Mouse (Mus musculus) T-helper 17 cell (primary cell): ENCODE results near the gene Kif12.

Experiments used
- in situ Hi-C, 2 experiments: fragments of 300-600 bp; cut with MboI, MseI; formaldehyde crosslinking; loops; 1 replicate in 1 of 2; 2 replicates in 1 of 2; pipeline ENCODE4 v1.15.1; 2025; ENCODE audit warnings: high pct_unique_total_duplicates in 2 of 2

Gene Kif12

DNA sequence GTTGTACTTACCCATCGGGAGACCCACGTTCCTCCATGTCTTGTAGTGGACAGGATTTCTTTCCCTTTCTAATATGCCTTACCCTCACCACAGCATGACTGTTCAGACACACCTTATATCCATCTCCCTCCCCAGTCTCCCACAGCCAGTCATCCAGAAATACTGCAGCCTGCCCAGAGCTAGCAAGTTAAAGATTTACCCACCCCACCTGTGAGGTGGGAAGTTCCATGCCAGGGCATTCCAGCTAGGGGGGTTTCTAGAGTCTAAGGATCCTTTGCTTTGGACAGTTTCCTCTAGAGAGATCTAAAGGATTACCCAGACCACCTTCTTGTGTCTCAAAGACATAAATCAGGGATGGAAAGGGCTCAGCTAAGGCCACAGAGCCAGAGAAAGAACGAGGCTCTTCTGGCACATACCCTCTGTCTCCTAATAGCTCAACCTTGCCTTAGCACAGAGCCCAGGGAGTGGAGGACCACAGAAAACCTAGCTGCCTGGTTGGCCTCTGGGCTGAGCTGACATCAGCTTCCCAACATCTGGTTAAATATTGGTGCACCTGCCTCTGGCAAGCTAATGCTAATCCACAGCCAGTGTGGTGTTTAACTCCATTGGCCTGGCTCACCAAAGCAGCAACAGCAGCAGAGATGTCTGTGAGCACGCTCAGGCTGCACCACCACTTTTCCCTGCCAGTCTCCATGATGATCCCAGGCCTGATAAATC is at the start of gene Kif12:
Kif12 (minus strand) TSS at position 163 of the 717 bp plus-strand sequence.
- in situ Hi-C loops: no loop called here

DNA sequence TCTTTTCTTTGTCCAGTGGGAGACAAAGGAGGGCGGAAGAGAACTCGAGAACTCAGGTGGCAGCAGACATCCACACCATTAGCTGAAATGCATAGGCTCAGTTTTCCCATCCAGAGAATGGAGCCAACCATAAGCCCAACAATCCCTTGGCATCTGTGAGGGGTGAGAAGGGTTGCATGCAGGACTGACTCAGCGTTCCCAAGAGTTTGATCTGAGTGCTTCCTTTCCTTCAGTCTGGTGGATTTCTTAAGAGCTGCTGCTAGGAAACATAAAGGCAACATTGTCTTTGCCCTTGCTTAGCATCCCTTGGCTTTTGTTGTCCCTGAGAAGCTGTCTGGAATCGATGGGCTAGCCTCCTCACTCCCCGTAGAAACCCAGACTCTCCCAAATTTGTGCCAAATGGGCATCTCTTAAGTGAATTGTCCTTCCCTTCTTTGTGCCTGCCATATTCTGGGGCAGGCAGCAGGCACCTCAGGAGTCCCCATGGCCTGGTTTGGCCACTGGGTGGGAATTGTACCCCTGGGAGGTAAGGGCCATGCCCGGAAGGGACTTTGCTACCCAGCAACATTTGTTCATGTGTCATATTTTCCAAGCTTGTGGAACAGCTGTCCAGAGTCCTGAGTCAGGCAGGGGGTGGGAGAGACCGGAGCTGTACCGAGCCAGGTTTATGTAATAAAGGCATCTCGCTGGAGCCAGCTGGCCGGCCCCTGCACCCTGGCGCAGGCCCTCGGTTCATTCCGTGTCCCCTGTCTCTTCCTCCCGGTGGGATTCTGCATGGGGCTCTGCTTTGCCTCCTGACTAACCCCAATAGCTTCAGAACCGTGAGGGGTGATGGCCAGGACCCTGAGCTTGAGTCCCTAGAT is 49.4 kb upstream of the Kif12 start:
- in situ Hi-C loops: no loop called here

DNA sequence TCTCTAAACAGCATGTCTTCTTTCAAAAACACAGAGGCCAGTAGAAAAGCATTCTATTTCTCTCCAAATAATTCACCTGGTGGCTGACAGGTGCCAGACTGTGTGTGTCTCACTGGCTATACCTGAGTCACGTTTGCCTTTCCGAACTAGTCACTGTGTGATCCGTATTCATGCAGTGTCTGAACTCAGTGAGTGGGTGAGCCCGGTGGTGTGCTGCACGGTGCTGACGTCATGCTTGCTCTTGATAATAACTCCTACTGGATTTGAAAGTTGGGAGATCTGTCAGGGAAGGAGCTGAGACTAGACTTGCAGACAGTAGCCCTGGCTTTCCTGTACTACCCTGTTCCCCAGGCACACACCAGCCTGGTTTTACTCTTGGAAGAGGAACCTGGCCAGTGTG is 47.7 kb upstream of the Kif12 start:
- in situ Hi-C loops: loop anchor here (5.0 kb wide), 2 partner anchors 88 to 93 kb away; no protein-coding TSS in a partner anchor

DNA sequence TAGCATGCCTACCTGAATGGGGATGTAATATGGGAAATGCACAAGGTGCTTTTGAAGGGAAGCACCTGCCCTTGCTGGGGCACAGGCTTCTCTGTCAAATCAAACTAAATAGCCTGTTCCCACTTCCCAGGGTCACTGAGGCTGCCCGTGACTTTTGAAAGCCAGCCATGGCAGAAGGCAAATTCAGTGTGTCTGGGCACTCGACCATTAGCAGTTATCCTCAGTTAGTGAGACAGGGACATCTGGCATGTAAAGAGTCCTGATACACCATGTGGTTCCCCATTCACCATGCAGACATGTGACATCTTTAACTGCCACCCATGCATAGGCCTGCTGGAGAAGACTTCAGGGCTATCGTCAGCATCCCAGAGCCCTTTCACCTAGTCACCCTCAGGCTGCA is 47.1 kb upstream of the Kif12 start:
- in situ Hi-C loops: loop anchor here (5.0 kb wide), 2 partner anchors 88 to 93 kb away; no protein-coding TSS in a partner anchor

DNA sequence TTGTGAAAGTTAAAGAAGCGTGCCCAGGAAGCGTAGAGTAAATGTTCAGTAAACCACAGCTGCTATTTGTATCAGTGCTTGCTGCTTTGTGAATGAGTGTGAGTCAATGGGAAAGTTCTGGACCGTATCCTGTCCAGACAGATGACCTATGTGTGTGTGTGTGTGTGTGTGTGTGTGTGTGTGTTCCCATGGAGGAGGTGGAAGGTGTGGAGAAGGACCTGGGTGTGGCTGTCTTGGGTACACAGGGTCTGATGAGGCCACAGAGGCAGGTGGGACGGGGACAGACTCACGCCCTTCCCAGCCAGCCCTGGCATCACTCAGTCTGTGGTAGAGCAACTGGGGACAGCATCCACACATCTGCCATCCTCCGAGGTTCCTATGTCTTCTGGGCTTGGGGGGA is 45.6 kb upstream of the Kif12 start:
- in situ Hi-C loops: loop anchor here (5.0 kb wide), 2 partner anchors 90 to 95 kb away; no protein-coding TSS in a partner anchor

DNA sequence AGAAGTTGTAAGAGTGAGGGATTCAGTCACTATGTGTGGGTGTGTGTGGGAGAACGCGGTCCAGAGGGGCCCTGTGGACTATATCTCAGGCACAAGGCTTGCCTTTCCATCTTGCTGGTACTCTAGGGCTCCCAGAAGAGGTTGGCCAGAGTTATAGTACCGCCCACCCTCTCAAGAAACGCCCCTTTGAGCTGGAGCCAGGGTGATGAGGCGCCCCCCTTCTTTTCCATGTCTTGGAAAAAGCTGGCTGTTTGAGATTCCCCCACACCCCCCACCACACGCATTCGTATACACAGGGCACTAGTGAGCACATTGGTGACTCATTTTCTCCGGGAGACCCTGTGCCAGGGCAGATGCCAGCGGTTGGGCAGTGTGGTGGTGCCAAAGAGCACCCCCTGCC is 44.6 kb upstream of the Kif12 start:
- in situ Hi-C loops: loop anchor here (5.0 kb wide), 2 partner anchors 91 to 96 kb away; no protein-coding TSS in a partner anchor

DNA sequence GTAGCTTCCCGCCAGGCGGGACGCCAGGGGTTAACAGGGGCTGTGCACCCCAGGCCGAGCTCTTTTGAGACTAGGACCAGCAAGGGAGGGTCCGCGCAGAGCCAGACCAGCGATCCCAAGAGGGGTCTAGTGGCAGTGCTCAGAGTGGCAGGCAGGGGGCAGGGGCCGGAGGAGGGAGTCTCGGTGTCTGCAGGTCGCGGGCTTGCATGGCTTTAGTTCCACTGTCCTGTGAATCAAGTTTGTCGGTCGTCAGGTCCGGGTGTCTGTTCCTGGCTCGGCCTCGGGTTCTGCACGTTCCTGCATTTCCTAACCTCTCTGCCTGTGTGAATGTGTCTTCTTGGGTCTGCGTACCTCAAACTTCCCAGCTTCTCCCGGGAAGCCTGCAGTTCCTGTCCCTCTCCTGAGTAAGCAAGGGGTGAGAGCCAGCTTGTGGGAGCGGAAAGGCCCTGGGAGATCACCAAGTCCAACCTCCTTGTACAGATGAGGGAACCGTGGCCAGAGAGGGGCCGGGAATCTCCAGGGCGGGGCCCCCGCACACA is 44.1 kb upstream of the Kif12 start:
- in situ Hi-C loops: loop anchor here (5.0 kb wide), 2 partner anchors 91 to 96 kb away; no protein-coding TSS in a partner anchor

DNA sequence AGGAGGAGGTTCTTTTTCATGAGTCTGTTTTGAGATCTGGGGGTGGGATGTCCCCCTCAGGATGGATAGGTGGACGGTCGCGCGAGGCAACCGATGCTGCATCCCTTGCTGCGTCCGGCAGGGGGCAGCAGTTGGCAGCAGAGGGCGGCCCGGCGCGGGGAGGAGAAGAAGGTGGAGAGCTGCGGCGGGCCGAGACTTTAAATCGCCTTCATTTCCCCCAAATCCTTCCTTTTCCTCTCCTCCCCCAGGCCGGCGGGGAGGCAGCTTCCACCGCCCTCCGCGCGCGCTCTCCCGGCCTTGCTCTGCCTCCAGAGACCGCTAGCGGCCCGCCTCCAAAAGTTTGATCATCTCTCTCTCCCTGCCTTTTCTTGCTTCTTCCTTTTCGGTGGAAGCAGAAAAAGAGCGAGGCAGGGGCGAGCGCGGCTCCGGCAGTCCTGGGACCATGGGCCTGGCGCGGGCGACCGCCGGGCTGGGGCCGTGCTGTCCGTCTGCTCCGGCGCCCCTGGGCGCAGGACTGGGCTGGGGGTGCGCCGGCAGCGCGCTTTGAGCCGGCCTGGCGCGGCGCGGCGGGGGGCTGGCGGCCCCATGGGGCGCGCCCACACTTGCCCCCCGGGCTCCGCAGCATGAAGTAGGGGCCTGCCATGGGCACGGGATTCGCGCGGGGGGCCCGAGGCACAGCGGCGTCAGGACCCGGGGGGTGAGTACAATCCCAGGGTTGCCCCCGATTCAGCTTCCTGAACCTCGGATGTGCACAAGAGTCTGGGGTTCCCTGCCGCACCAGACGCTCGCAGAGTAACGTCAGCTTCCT is 43.5 kb upstream of the Kif12 start:
- in situ Hi-C loops: loop anchor here (5.0 kb wide), 2 partner anchors 92 to 97 kb away; no protein-coding TSS in a partner anchor

DNA sequence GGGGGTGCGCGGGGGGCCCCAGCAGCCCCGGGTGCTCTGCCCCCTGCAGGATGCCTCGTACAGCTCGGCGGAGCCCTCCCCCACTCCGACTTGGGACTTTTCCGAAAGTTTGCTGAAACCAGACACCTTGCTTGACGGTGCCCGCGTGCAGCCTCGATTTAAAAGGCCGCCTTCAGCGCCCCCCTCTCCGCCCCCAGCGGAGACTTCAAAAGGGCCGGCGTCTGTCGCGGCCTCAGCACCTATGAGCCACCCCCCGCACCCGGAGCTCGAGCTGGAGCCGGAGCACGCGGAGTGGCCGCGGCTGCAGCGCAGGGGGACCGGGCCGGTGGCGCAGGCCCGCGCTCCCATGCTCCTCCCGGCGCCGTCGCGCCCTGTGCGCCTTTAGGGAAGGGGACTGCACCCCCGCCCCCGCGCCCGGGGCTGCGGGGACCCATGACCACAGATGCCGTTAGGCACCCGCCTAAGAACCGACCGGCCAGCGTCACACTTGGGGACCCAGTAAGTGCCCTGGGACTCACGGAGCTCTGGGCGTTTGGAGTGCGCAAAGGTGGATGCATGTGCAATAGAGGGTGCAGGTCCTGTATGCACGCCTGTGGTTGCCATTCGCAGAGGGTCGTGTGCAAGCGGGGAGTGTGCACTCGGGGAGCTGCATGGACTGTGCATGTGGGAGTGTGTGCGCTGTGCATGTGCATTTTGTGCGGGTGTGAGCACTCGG is 42.1 kb upstream of the Kif12 start, which contains the start of gene Col27a1:
Col27a1 (plus strand) TSS at position 98 of the 715 bp plus-strand sequence.
- in situ Hi-C loops: no loop called here

DNA sequence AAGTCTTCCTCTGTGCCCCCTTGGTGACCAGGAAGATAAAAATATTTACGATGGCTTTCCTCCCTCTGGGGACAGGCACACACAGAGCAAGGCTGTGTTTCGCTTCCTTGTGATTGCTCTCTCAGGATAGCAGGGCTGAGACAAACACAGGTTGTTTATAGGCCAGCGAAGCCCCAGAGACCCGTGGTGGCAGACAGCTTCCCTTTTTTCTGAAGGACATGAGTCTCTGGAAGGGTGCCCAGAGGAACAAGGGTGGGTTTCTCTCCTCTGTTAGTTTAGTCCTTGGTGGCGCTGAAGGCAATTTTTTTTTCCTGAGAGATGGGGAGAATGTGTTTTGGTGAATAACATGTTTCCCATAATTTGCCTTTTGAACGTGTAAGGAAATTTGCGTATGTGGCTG is 33.7 kb upstream of the Kif12 start:
- in situ Hi-C loops: no loop called here

DNA sequence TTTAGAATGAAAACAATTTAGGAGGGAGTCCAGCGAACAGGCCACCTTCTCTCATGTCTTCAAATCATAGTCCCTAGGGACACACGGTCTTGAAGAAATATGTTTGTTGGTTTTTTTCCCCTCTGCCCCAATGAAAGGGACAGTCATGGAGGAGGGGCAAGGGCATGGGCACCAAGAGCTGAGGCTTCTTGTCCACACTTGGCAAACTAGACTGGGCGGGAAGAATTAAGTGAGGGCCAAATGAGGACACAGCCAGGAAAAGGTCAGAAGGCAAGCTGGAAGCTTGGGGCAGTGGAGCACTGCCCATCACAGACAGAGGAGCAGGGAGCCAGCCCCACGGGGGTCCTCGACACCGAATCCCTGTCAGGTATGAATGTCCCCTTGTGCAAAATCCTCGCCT is 31.9 kb upstream of the Kif12 start:
- in situ Hi-C loops: no loop called here

DNA sequence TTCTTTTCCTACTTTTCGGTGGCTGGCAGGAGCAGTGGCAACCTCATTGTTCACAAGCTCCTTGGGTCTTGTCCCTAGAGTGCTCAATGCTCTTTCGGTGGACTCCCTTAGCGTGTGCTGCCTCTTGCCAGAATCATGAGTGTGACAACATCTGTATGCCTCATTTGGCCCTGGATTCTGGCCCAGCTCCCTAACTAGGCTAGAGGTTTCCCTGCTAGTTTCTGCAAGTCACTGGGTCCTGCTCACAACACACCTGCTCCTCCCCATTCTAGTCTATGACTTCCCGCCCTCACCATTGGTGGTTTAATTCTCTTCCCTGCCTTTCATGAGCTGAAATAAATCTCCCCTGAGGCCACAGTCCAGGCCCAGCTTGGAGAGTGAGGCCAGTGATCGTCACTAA is 27.4 kb upstream of the Kif12 start:
- in situ Hi-C loops: no loop called here

DNA sequence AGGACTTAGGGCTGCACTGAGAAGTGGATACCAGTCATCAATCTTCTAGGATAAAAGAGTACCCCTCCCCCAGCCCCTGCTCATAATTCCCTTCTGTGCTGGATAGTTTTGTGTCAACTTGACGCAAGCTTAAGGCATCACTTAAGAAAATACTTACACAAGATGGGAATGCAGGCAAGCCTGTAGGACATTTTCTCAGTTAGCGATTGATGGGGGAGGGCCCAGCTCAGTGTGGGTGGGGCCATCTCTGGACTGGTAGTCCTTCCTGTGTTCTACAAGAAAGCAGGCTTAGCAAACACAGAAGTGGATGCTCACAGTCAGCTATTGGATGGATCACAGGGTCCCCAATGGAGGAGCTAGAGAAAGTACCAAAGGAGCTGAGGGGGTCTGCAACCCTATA is 22.4 kb upstream of the Kif12 start:
- in situ Hi-C loops: no loop called here

DNA sequence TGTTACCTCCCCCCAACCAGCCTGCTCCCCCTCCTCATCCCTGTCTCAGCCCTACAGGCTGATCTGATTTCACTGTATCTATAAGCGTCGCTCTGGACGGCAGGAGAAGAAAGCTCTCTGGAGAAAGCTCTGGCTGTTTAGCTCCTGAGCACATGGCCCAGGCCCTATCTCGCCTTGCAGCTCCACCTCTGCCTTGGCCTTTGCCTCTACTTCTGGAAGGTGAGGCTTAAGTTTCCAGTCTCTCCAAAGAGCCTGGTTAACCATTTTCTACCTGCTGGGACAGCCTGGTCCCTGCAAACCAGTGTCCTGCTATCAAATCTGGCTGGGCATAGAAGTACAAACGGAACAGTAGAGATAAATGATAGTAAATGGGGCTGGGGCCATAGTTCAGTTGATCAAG is 19.7 kb upstream of the Kif12 start:
- in situ Hi-C loops: no loop called here

DNA sequence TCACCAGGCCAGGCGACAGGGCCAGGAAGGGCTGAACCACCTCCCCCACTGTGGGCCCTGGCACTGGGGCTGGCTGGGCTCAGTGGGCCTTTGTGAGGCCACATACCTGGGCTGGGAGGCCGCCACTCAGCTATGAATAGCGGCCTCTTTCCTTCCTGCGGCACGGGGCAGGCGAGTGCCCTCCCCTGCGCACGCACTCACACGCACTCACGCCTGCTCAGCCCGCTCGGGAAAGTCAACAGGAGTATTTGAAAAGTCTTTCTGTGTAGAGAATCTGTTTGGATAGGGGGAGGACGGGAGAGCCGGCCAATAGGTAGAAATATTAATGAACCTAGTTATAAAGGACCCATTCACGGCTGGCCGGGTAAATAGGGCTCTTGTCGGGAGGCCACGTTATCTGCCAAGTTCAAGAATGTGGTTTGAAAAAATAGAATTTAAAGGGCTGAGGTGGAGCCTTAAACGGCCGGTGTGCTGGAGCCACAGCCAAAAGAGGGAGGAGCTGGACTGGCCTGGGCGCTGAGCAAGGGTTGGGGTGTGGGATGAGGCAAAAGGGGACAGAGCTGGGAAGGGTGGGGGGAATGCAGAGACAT is 14.4 kb upstream of the Kif12 start:
- in situ Hi-C loops: no loop called here

DNA sequence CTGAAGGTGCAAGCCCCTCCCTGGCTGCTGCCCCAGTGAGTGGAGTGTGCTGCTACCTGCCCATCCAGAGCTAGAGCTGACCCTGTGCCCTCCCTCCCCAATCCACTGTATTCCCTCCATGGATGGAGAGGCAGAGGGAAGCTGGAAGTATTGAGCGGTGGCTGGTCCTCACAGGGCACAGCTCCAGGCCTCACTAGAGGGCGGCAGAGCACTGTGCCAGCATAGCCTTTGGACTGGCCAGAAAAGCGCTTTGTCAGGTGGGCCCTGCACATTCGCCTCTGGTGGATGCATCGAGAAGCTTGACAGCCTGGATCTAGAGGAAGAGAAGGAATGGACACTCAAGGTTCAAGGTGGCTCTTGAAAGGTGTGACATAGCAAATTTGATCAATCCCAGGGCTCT is 9.6 kb upstream of the Kif12 start:
- in situ Hi-C loops: no loop called here

DNA sequence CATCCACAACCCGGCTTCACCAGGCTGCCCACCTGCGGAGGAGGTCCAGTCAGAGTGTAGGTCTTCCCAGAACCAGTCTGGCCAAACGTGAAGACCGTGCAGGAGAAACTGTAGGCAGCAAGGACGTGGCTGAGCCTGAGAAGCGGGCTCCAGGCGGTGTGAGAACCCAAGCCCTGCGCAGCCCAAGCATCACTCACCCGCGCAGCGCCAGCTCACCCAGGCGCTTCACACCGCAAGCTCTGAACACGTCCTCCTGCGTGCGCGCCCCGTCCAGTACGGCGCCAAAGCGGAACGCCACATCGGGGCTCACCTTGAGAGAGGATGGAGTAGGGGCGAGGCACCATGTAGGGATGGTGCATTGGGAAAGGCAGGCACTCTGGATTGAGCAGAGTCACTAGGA is 809 bp downstream of the Kif12 start:
- in situ Hi-C loops: no loop called here

DNA sequence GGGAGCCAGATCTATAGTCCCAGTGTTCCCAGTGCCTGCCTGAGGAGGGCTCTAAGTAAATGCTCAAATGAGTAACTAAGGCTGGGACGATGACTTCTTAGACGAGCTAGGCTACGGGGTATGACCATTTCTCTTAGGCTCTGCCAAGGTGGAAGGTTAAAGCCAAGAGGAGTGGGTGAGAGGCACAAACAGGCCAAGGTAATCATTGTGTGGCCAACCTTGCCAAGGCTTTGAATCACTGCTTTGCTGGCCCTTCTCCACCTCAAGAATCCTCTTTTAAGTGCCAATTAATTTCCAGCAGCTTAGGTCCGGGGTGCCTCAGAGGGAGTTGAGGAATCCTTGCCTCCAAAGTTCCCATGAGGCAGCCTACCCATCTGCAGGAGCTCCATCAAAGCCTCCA is 1.9 kb downstream of the Kif12 start:
- in situ Hi-C loops: no loop called here

DNA sequence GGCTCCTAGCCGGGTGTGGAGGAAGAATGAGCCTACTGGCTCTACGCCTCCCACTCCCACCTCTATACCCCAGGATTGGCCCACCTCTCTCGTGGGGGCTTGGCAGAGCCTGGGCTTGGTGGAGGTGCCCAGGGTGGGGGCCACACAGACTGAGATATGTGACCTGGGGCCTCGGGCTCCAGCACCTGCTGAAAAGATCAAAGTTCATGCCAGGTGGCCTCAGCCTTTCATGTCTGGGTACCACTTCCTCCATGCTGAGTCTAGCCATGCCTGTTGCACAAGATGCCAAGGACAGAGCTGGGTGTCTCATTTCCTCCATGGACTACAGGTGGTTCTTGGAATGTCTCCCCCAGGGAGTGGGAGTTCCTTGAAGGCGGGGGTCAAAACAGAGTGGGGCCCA is 5.6 kb downstream of the Kif12 start:
- in situ Hi-C loops: loop anchor here (5.0 kb wide), 2 partner anchors 141 to 151 kb away; no protein-coding TSS in a partner anchor

DNA sequence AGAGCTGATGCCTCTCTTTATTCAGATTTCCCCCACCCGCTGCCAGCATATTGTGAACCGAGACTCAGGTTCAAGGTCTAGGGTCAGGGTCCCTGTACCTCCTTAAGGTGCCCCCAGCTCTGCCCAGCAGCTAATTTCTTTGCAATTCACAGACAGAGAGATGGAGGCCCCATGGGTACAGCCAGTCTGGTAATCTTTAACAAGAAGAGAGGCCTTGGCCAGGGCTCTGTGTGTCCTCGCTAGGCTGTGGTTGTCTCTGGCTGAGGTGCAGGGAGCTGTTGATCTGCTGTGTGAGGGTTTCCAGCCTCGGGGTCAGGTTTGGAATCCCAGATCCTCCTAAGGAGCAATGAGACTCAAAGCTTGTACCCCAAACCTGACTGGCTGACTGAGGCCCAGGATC is 6.3 kb downstream of the Kif12 start:
- in situ Hi-C loops: loop anchor here (5.0 kb wide), 2 partner anchors 142 to 152 kb away; no protein-coding TSS in a partner anchor
